Mouse (Mus musculus): ENCODE data around the gene Mgat1.
A peak's percentile ranks its signal among the peaks of the same experiment; 100 is the strongest.
"Not testable (repeated sequence)": the region's sequence is repeated elsewhere in the genome, so short reads cannot be mapped to it uniquely, and the experiment has no call there.

Gene Mgat1

GRCm38 (mm10) chr11:49262286-49262685, 18.3 kb downstream of the Mgat1 start:
- no peak for DNase-seq (ENCODE audit: extremely low spot score, low read depth, low spot score)

DNA sequence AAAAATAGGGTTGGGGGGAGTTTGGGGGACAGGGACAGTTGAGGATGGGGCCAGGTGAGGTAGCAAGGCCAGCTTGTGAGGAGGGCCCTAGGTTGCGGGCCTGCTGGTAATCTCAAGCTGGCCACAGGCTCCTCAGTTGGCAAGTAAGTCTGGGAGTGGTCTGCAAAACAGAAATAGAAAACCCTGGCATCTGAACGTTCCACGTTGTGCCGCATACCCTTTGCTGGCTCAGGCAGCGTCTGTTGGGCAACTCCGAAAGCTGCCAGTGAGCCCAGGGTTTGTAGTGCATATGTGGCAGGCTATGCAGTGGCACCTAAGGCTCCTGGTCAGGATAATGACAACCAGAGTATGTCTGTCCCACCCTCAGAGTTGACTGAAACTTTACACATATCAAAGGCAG, 19.2 kb downstream of the Mgat1 start:
- no peak for DNase-seq (ENCODE audit: extremely low spot score, low read depth, low spot score)

DNA sequence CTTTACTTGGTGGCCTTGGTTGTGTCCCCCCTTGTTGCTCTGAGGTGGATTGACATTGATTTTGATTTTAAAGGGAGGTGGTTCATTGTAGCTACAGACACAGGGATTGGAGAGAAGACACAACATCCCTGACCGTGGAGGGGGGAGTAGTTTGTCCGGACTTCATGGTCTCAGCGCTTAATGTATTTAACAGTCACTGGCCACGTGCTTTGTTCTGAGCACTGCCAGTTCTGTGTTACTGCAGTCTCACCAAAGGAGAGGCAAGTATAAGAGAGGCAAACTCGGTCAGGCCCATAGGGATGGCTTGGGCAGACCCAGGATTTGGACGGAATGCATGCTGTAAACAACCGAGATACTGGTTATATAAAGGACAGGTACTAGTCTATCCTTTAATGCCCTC, 20.1 kb downstream of the Mgat1 start:
- no peak for DNase-seq (ENCODE audit: extremely low spot score, low read depth, low spot score)

DNA sequence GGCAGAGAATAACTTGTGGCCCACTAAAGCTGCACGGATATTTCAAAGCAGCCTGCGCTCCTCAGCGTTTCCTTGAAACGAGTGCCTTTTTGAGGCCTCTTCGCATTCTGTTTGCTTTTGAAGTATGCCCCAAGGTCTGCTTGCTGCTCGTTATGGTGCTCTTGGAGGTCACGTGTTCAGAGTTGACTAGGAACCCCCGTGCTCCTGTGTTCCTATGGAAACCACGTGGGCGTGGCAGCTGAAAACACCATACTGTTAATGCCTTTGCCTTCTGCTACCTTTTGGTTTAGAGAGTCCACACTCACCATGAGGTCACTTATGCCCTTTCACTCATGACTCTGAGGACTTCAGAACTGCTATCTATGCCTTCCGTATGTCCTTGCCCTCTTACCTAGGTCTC, 20.6 kb downstream of the Mgat1 start:
- no peak for DNase-seq (ENCODE audit: extremely low spot score, low read depth, low spot score)

DNA sequence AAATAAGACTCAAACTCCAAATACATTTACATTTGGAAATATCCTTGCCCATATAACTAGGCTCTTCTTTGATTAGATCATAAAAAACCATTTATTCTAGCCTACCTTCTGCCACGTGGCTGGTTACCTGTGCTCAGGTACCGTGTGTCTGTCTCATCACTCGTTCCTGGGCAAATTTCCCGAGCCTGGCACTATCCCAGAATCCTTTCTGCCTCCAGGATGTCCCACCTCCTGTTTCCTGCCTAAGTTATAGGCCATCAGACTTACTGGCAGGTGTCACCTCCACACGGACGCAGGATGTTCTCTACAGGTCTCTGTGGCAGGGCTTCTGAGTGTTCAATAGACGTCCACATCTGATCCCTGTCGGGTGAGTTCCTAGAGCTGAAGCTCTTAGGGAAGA, 21.1 kb downstream of the Mgat1 start:
- DNase-seq (ENCODE audit: extremely low spot score, low read depth, low spot score): no peak

DNA sequence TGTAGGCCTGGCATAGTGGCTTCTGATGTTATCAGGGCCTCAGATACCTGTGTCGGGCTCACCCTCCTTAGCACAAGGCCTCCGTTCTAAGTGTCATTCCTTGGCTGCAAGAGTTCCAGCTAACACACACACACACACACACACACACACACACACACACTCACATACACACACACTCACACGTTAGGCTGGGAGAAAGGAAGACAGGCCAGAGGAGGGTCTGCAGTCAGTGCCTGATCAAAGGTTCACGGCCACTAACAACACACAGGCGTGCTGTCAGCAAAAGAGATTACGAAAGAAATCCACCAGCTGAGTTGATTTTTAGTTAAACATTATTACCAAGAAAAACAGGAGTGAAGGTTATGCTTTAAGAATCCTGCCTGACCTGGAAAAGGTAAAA, 22.7 kb downstream of the Mgat1 start:
- no peak for DNase-seq (ENCODE audit: extremely low spot score, low read depth, low spot score)

DNA sequence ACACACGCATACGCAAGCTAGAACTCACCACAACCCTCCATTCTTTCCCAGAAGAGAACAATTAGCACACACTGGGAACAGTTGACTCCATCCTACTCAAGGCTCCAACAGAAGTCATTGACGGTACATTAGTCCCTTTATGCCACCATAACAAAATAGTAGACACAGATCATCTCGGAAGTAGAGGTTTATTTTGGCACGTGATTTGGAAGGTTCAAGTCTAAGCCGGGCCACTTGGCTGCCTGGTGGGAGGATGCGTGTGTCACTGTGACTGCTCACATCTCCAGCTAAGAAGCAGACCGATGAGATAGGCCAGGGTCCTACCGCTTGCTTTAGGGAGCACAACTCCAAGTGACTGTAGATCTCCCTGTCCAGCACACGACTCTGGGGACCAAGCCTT, 23.3 kb downstream of the Mgat1 start:
- DNase-seq (ENCODE audit: extremely low spot score, low read depth, low spot score): no peak

DNA sequence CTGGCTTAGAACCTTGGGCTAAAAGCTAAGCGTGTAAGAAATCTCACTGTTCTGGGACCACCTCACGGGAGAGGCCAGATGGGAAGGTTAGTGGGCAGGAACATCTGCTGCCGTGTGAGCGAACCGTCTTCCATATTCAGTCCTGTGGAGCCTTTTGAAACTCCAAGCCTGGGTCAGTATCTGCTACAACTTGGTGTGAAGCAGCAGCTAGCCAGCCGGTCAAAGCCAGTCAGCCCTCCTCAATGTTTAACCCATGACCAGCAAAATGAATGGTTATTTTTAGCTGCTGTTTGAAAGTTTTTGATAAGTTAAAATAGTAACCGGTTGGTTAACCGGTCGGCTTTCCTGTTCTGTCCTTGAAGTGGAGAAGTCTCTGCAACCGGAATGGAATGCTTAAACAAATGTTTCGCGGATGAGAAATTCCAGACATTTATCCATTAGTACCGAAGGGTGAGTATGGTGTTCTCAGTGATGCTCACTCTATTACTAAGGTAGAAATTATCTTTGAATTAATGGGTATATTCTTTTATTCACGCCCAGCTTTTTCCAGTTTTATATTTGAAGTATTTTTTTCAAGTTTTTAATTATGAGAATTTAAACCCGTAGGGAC, 24.1 kb downstream of the Mgat1 start:
- no peak for DNase-seq (ENCODE audit: extremely low spot score, low read depth, low spot score)

GRCm38 (mm10) chr11:49269761-49270160, 25.8 kb downstream of the Mgat1 start:
- DNase-seq (ENCODE audit: extremely low spot score, low read depth, low spot score): no peak

- no peak for DNase-seq (ENCODE audit: extremely low spot score, low read depth, low spot score)
Observed at GRCm38 (mm10) chr11:49270368-49270767, 26.4 kb downstream of the Mgat1 start.

DNA sequence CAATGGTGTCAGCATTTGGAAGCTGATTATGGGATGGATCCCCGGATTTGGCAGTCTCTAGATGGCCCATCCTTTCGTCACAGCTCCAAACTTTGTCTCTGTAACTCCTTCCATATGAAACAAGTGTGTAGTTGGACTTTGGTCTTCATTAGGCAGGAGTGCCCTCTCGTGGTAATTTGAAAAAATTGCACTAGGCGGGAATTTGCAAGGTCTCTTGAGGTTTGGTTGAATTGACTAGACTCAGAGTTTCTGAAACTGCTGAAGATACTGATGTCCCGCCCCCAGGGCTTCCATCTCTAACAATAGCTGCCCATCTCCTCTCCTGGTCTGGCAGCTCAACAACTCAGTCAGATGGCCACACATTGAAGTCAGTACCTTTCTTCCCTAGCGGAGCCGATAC, 27.3 kb downstream of the Mgat1 start:
- peak; percentile 22 for DNase-seq (ENCODE audit: extremely low spot score, low read depth, low spot score)

DNA sequence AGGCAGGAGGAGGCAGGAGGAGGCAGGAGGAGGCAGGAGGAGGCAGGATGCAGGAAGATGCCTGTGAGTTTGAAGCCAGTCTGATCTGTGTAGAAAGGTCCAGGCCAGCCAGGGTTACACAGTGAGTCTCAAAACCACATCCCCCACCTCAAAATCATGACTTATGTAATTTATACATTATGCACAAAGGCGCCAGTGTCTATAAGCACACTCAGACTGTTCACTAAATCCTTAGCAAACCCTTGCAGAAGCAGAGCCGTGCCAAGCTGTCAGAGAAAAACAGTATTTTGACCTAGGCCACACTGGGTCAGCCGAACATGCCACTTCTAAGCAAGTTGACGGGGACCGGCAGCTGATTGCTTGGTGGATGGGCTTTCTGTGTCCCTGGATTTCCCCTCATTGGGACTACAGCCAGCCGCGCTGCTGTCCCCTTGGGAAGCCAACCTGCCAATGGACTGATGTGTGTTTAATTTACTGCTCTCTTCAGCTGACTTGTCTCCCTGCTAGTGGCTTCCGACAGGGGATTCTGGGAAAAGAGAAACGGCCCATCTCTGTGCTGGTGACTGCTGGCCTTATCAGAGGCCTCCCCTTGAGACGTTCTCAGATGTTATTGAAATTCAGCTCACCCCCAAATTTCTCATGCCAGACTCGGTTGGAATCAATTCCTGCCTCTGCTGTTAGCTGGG, 30.0 kb downstream of the Mgat1 start:
- no peak for DNase-seq (ENCODE audit: extremely low spot score, low read depth, low spot score)

GRCm38 (mm10) chr11:49278222-49278621, 34.2 kb downstream of the Mgat1 start, which contains the start of gene Olfr1393:
TSS of gene Olfr1393 (plus strand) at chr11:49278304.
- no peak for DNase-seq (ENCODE audit: extremely low spot score, low read depth, low spot score)

- DNase-seq (ENCODE audit: extremely low spot score, low read depth, low spot score): not testable (repeated sequence)
Observed at GRCm38 (mm10) chr11:49284982-49285381, 41.0 kb downstream of the Mgat1 start, which contains the start of gene Olfr1392. TSS of gene Olfr1392 (plus strand) at chr11:49285282.

GRCm38 (mm10) chr11:49287251-49287650, 43.3 kb downstream of the Mgat1 start:
- DNase-seq (ENCODE audit: extremely low spot score, low read depth, low spot score): no peak

DNA sequence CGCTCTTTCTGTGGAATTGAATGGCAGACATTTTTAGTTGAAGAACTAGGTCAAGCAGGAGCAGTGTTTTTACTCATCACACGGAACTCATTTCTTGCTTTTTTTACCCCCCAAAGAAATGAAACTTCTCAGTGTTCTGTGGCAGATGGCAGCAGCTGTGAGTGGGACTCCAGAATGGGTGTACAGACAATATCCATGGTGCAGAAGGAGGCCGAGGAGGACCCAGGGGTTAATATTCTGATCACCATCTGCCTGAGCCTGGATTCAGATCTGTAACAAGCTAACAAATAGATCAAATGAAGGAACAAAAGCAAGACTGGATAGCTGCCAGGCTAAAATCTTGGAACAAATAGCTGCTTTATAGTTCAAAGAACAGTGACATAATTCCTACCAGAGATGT, 48.8 kb downstream of the Mgat1 start:
- no peak for DNase-seq (ENCODE audit: extremely low spot score, low read depth, low spot score)

GRCm38 (mm10) chr11:49304441-49304840, 60.5 kb downstream of the Mgat1 start, which contains the start of gene Olfr10:
TSS of gene Olfr10 (plus strand) at chr11:49304741.
- no peak for DNase-seq (ENCODE audit: extremely low spot score, low read depth, low spot score)

DNA sequence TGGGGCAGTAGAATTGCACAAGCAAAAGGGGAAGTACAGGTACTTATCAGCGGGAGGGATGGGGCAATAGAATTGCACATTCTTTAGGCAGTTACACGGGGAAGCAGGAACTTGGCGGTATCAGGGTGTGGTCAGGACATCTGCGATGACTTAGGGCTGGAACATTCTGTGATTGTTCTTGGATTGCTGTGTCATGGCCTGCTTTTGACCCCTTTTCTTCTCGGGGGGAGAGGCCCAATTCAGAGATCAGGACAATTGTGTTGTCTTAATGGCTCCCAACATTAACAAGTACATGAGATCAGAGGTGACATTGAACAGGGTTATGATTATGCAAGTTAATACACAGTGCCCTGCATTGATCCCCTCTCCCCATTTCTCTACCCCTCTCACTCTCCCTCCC, 64.6 kb downstream of the Mgat1 start:
- not testable (repeated sequence) for DNase-seq (ENCODE audit: extremely low spot score, low read depth, low spot score)

Measured in hindlimb bud, embryonic 11.5 days (tissue).